Mouse (Mus musculus) myocyte (in vitro differentiated cells): ENCODE data around the gene Rpl41.

Experiments used
- POLR2A ChIP-seq: IDR thresholded peaks from one replicate; pipeline ENCODE4 v1.6.1; 2011; ENCODE audit warnings: low read depth, mild to moderate bottlenecking, control low read depth, moderate library complexity; ENCODE audit not compliant: insufficient read length
- REST ChIP-seq: IDR thresholded peaks from one replicate; pipeline ENCODE4 v1.6.1; 2011; ENCODE audit warnings: mild to moderate bottlenecking, control low read depth, moderate library complexity; ENCODE audit not compliant: insufficient read depth, insufficient read length

DNA sequence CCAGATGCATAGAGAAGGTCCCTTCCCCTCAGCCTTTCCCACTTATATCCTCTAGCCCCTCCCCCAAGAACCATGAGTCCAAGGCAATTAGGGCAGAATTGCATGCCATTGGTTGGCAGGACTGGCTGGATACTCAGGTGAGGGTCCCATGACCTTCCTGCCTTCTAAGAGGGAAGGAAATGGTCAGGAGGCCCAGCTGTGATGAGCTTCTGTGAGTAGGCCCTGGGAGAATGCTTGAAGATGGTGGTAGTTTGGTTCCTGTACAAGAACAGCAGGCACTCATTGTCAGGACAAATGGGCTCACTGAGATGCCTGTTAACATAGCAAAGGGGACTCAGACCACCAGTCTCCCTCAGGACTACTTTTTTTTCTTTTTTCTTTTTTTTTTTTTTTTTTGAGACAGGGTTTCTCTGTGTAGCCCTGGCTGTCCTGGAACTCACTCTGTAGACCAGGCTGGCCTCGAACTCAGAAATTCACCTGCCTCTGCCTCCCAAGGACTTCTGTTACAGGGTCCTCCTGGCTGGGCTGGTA lies 10.7 kb downstream of the Rpl41 start:
- TF ChIP-seq POLR2A (no peak), REST (no peak)
